Mouse (Mus musculus): ENCODE measurements around the gene Col6a4.

GRCm38 (mm10) chr9:106101166-106101565 is 4.6 kb upstream of the Col6a4 start:
- TF ChIP-seq MYC (IDR thresholded peaks at IDR 0.05; ENCODE audit: low read depth, low read length) (no peak), UBTF (IDR thresholded peaks at IDR 0.05; ENCODE audit: low read depth, low read length) (no peak), USF2 (conservative IDR thresholded peaks at IDR 0.05; ENCODE audit: low read depth, low read length) (no peak), NRF1 (IDR thresholded peaks at IDR 0.05; ENCODE audit: low read depth, low read length) (no peak), POLR2A (IDR thresholded peaks at IDR 0.05; ENCODE audit: low read depth, low read length) (no peak), MEF2A (IDR thresholded peaks at IDR 0.05; ENCODE audit: borderline replicate concordance, low read depth, low read length) (no peak), ZC3H11A (IDR thresholded peaks at IDR 0.05; ENCODE audit: low read depth, low read length) (no peak), CTCF (conservative IDR thresholded peaks at IDR 0.05 in 1 of 2, IDR thresholded peaks at IDR 0.05 in 1 of 2; ENCODE audit: low read depth in 2 of 2, low read length in 2 of 2) (no peak)
